Mouse (Mus musculus) limb, embryonic 12.5 days (tissue): ENCODE measurements around the gene 2310022B05Rik. TPM values are rescaled to one million over a fixed set of nuclear protein-coding genes. Genes with fewer than 3 reads are reported as not detected.
A peak's percentile ranks its signal among the peaks of the same experiment; 100 is the strongest.

ENCODE experiments used
- ATAC-seq: fragments of 200-750 bp; cut with Nextera tagmentation; 2 replicates; pipeline ENCODE4 v1.8.0; 2017; ENCODE audit warnings: low read depth, moderate TSS enrichment; ENCODE audit not compliant: insufficient number of reproducible peaks, insufficient read depth, low FRiP score, low TSS enrichment
- H3K27ac ChIP-seq: fragments of 300-500 bp; sonication (generic); 2 replicates; pipeline ENCODE4 v1.5.1; 2016; ENCODE audit warnings: mild to moderate bottlenecking, moderate library complexity
- H3K27me3 ChIP-seq: fragments of 300-500 bp; sonication (generic); 2 replicates; pipeline ENCODE4 v1.6.1; 2016; ENCODE audit warnings: mild to moderate bottlenecking, moderate library complexity
- H3K36me3 ChIP-seq: fragments of 300-500 bp; sonication (generic); 2 replicates; pipeline ENCODE4 v1.6.1; 2016; ENCODE audit warnings: mild to moderate bottlenecking, moderate library complexity
- H3K4me1 ChIP-seq: fragments of 300-500 bp; sonication (generic); replicated peaks from 2 replicates; pipeline ENCODE4 v1.6.1; 2016
- H3K4me2 ChIP-seq: fragments of 300-500 bp; sonication (generic); 2 replicates; pipeline ENCODE4 v1.6.1; 2016; ENCODE audit warnings: mild to moderate bottlenecking, moderate library complexity
- H3K4me3 ChIP-seq: fragments of 300-500 bp; sonication (generic); replicated peaks from 2 replicates; pipeline ENCODE4 v1.5.1; 2016; ENCODE audit warnings: mild to moderate bottlenecking
- H3K9ac ChIP-seq: fragments of 300-500 bp; sonication (generic); replicated peaks from 2 replicates; pipeline ENCODE4 v1.6.1; 2016; ENCODE audit warnings: mild to moderate bottlenecking, moderate library complexity
- H3K9me3 ChIP-seq: fragments of 300-500 bp; sonication (generic); 2 replicates; pipeline ENCODE4 v1.6.1; 2016; ENCODE audit warnings: mild to moderate bottlenecking, moderate library complexity
- WGBS: fragments of 180-500 bp; shearing (Covaris S2); methylation state at CpG from one replicate; pipeline ENCODE4 v1.1.7; 2016; 5-methylcytosine and 5-hydroxymethylcytosine counted together
- polyA plus RNA-seq: library from polyadenylated mRNA; unstranded; fragments of >200 nt; fragmentation: Nextera tagmentation; extraction: Ambion mirVana; gene quantifications from 2 replicates; pipeline ENCODE4 v1.2.1, GENCODE M21; 2016

2310022B05Rik gene
- polyA plus RNA-seq, 1 experiment from 2014 or later = 29.1 TPM

DNA sequence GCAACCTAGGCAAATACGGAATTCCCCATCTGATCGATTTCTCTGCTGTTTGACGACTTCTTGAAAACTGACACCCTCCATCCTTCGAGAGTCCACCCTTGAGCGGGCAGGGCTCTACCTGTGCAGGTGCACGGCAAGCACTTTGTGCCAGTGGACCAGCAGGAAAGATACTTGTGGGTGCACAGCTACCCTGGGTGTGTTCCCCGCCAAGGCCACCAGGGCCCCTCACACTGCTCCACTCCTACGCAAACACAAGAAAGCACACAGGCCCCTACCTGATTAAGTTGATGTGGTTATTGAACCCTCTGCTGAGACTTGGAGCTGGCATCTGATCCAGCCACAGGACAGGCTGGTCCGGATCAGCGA lies 18.6 kb upstream of the 2310022B05Rik start:
- Histone ChIP-seq H3K4me1 (no peaks in the 10 kb centered on the region), H3K4me2 (no peak overlapping the region), H3K9ac (no peak overlapping the region), H3K36me3 (peaks cover 91% of the 10 kb centered on the region), H3K4me3 (no peak overlapping the region), H3K9me3 (no peaks in the 10 kb centered on the region), H3K27me3 (no peaks in the 10 kb centered on the region), H3K27ac (no peak overlapping the region)
- ATAC-seq = no peak
- WGBS = 85% methylated on average over 10 of the region's 10 CpGs

DNA sequence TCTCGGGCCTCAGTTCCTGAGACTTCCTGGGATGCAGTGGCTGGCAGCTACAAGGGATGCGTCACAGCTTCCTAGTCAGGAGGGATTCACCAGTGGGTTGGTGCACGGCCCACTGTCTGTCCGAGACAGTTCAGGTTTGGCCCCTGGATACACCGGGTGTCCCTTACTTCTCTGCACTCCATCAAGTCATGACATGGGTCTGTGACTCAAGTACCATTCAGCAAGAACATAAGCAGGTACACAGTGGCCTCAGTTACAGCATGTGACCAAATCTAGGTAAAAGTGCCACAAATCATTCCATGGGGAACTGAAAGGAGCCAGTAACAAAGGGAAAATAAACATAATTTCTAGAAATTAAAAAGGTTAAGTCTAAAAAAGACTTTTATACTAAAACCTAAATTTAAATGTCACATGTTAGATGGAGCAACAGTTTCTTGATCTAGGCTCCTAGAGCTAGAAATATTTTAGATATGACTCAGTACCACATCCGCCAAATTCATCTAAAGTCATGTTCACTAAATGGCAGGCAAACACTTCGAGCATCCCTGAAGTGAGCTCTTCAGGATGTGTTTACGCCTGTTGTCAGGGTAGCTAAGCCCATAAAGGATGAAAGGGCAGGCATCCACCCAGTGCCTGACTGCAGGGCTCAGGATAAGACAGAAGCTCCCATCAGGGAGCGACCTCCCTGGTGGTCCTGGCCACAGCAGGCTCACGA lies 18.1 kb upstream of the 2310022B05Rik start:
- Histone ChIP-seq H3K9ac (no peak overlapping the region), H3K27ac (no peak overlapping the region), H3K27me3 (no peaks in the 10 kb centered on the region), H3K4me3 (no peak overlapping the region), H3K4me2 (no peak overlapping the region), H3K36me3 (peaks cover 91% of the 10 kb centered on the region), H3K4me1 (no peaks in the 10 kb centered on the region), H3K9me3 (no peaks in the 10 kb centered on the region)
- 83% methylated on average over 10 of the region's 10 CpGs for WGBS
- no peak for ATAC-seq

DNA sequence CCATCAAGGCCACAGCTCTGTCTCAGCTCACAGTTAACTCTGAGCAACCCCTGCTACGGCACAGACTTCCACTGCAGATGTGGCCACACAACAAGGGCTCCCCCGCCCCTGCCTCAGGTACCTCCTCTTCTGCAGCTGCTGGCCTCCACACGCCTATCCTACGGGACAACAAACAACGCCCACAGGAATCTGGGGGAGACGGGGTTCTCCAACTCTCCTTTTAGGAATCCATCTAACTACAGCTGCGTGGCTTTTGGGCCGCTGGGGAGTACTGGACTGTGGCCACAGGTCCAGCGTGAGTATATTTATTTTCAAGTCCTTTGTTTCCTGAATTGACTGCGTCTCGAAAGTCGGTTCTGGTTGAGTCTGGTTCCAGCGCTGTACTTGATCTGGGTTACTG lies 15.1 kb upstream of the 2310022B05Rik start:
- no peak for ATAC-seq
- WGBS = 94% methylated on average over 13 of the region's 13 CpGs
- H3K4me1 ChIP-seq = no peaks in the 10 kb centered on the region
- no peak overlapping the region for H3K9ac ChIP-seq
- H3K36me3 ChIP-seq = peaks cover 88% of the 10 kb centered on the region
- H3K27ac ChIP-seq = no peak overlapping the region
- H3K27me3 ChIP-seq = no peaks in the 10 kb centered on the region
- no peaks in the 10 kb centered on the region for H3K9me3 ChIP-seq
- no peak overlapping the region for H3K4me2 ChIP-seq
- H3K4me3 ChIP-seq = no peak overlapping the region

DNA sequence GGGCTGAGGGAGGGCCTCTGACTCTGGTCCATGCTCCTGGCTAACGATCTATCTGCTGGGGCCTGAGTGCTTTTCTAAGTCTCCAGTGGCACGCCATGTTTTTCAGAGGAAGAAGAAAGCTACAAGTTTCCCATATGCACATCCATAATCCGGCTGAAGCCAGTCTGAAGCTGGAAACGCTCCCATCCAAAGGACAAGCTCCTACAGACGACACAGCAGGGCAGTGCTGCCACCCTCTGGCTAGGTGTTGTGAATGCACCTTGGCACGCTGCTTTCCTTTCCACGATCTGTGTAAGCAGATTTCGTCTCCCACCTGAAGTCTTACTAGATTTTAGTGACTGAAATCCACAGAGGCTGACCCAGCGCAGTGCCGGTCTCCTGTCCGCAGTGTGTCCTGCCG lies 14.3 kb upstream of the 2310022B05Rik start:
- Histone ChIP-seq H3K36me3 (peaks cover 88% of the 10 kb centered on the region), H3K9ac (0 out of 2 replicates have a peak overlapping the region, but pooled peaks have one; percentile 13), H3K4me1 (no peaks in the 10 kb centered on the region), H3K9me3 (no peaks in the 10 kb centered on the region), H3K27me3 (no peaks in the 10 kb centered on the region), H3K4me3 (no peak overlapping the region), H3K27ac (peak overlapping the region; percentile 74; the same call in 1 of the 2 replicates), H3K4me2 (no peak overlapping the region)
- 47% methylated on average over 12 of the region's 12 CpGs for WGBS
- no peak for ATAC-seq

DNA sequence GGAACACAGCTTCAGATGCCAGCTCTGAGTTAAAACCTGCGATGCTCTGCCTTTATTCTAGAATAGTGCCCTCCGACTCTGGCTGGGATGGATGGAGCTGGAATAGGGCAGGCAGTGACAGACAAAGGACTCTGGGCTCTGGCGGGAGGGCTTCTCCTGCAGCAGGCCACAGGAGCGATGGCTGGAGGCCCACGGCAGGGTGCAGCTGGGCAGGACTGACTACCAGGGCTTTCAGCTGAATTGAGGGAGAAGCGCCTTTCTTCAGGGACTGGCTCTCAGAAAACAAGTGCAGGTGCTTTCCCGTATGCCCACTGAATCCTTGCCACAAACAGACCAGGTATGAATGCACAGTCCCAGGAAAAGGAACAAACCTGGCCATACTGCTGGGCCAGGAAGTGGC lies 13.9 kb upstream of the 2310022B05Rik start:
- 0 out of 2 replicates have a peak overlapping the region, but pooled peaks have one; percentile 13 for H3K9ac ChIP-seq
- H3K36me3 ChIP-seq = peaks cover 87% of the 10 kb centered on the region
- H3K27ac ChIP-seq = peak overlapping the region; percentile 74; the same call in 1 of the 2 replicates

DNA sequence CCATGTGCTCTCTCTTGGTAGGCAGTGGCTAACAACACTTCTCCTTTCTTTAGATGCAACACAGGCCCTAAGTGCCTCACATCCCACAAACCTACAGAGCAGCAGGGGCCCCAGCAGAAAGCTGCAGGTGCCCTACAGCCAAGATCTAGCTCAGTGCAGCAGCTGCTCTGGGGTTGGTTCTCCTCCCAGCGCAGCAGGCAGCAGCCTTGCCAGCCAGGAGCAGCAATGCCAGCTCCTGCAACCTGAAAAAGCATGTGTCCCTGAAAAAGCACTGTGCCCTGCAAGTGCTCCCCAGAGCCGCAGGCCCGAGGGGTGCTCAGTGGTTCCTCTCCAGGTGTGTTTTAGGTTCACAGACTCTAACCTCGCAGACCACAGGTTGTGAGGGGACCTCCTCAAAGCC lies 13.5 kb upstream of the 2310022B05Rik start:
- no peak overlapping the region for H3K4me3 ChIP-seq
- peak overlapping the region; percentile 74; the same call in 1 of the 2 replicates for H3K27ac ChIP-seq
- H3K36me3 ChIP-seq = peaks cover 87% of the 10 kb centered on the region
- no peaks in the 10 kb centered on the region for H3K27me3 ChIP-seq
- no peaks in the 10 kb centered on the region for H3K9me3 ChIP-seq
- H3K9ac ChIP-seq = 0 out of 2 replicates have a peak overlapping the region, but pooled peaks have one; percentile 13
- H3K4me1 ChIP-seq = no peaks in the 10 kb centered on the region
- WGBS = 96% methylated on average over 4 of the region's 4 CpGs
- no peak for ATAC-seq
- H3K4me2 ChIP-seq = no peak overlapping the region

More for the DNA sequence above, 13.9 kb upstream of the 2310022B05Rik start:
- no peak for ATAC-seq
- Histone ChIP-seq H3K4me1 (no peaks in the 10 kb centered on the region), H3K4me2 (no peak overlapping the region), H3K4me3 (no peak overlapping the region), H3K9me3 (no peaks in the 10 kb centered on the region), H3K27me3 (no peaks in the 10 kb centered on the region)
- WGBS = 90% methylated on average over 7 of the region's 7 CpGs

DNA sequence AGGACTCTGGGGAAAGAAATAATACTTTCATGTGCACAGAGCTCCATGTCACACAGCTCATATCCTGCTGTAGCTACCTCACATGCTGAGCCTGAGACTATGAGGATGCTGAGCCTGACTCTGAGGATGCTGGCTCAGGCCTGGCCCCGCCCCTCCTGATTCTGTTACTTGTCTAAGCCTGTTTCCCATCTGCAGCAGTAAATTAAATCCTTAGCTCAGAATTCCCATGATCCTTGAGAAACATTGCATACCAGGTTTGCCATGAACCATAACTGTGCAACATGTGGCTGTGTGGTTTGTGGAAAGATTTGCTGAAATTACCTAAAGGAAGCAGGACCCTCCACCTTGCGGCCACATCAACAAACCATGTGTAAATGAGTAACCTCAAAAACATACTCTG lies 9.2 kb upstream of the 2310022B05Rik start:
- Histone ChIP-seq H3K36me3 (peaks cover 62% of the 10 kb centered on the region), H3K4me3 (no peak overlapping the region), H3K27ac (no peak overlapping the region), H3K9ac (no peak overlapping the region), H3K9me3 (no peaks in the 10 kb centered on the region), H3K4me1 (no peaks in the 10 kb centered on the region), H3K27me3 (no peaks in the 10 kb centered on the region), H3K4me2 (no peak overlapping the region)
- no peak for ATAC-seq
- WGBS = 80% methylated on average over 2 of the region's 2 CpGs

DNA sequence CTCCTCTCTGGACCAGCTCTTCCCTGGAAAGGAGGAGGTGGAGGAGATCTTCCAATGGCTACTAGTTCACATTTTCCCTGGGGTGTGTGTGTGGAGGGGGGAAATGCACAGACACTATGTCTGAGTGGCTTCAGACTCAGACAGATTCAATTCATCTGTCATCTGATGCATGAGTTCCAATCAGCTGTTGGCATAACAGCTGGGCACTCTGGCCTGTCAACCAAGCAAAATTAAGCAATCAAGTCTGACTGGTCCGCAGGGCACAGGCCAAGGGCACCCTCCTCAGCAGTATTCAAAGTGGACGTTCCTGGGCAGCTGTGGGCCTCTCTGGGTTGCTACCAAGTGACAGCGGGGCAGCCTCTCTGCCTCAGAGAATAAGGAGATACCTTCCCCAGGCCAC lies 5.6 kb upstream of the 2310022B05Rik start:
- H3K36me3 ChIP-seq = peaks cover 31% of the 10 kb centered on the region
- no peak overlapping the region for H3K27ac ChIP-seq
- no peak for ATAC-seq
- no peaks in the 10 kb centered on the region for H3K9me3 ChIP-seq
- peaks cover 2% of the 10 kb centered on the region; the same call in 1 of the 2 replicates for H3K4me1 ChIP-seq
- 81% methylated on average over 3 of the region's 3 CpGs for WGBS
- no peaks in the 10 kb centered on the region for H3K27me3 ChIP-seq
- H3K4me3 ChIP-seq = no peak overlapping the region
- H3K9ac ChIP-seq = no peak overlapping the region
- H3K4me2 ChIP-seq = no peak overlapping the region

DNA sequence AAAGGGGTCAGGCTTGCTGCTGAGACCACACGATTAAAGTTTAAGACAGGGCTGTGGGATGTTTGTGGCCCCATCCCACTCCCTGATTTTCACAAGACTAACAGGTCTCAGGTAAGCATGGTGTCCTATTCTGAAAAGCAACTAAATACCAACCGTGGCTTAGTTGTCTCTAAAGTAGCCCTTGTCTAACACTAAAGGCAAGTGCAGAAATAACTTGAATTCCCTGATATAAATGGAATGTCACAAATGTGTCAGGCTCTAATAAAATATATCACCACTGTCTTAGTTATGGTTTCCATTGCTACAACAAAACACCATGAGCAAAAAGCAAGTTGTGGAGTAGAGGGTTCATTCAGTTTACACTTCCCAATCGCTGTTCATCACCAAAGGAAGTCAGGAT lies 1.2 kb upstream of the 2310022B05Rik start:
- H3K27ac ChIP-seq = no peak overlapping the region
- WGBS = 84% methylated on average over 3 of the region's 3 CpGs

DNA sequence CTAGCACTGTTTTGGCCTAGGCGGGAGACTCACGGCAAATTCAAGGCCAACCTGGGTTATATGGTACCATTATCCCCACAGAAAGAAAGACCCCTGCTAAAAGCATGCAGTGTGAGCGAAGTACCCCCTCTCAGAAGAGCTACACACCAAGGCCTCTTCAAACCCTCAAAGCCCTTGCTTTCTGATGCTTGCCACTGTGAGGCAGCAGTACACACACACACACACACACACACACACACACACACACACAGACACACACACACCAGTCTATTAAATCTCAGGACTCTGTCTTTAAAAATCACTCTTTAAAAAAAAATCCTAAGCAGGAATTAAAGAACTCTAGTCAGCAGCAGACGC lies 683 bp upstream of the 2310022B05Rik start:
- H3K4me3 ChIP-seq = peak overlapping the region; percentile 89
- peaks cover 6% of the 10 kb centered on the region; the same call in 1 of the 2 replicates for H3K36me3 ChIP-seq
- peak overlapping the region; percentile 84 for H3K4me2 ChIP-seq
- no peaks in the 10 kb centered on the region for H3K9me3 ChIP-seq
- peaks cover 37% of the 10 kb centered on the region for H3K4me1 ChIP-seq
- no peaks in the 10 kb centered on the region for H3K27me3 ChIP-seq
- WGBS = 53% methylated on average over 4 of the region's 4 CpGs
- no peak for ATAC-seq
- H3K9ac ChIP-seq = peak overlapping the region; percentile 93
- peak overlapping the region; percentile 87 for H3K27ac ChIP-seq

More for the DNA sequence above, 1.2 kb upstream of the 2310022B05Rik start:
- no peaks in the 10 kb centered on the region for H3K27me3 ChIP-seq
- H3K4me2 ChIP-seq = no peak overlapping the region
- no peak for ATAC-seq
- peaks cover 2% of the 10 kb centered on the region; the same call in 1 of the 2 replicates for H3K36me3 ChIP-seq
- peaks cover 33% of the 10 kb centered on the region for H3K4me1 ChIP-seq
- no peak overlapping the region for H3K9ac ChIP-seq
- H3K9me3 ChIP-seq = no peaks in the 10 kb centered on the region
- no peak overlapping the region for H3K4me3 ChIP-seq

DNA sequence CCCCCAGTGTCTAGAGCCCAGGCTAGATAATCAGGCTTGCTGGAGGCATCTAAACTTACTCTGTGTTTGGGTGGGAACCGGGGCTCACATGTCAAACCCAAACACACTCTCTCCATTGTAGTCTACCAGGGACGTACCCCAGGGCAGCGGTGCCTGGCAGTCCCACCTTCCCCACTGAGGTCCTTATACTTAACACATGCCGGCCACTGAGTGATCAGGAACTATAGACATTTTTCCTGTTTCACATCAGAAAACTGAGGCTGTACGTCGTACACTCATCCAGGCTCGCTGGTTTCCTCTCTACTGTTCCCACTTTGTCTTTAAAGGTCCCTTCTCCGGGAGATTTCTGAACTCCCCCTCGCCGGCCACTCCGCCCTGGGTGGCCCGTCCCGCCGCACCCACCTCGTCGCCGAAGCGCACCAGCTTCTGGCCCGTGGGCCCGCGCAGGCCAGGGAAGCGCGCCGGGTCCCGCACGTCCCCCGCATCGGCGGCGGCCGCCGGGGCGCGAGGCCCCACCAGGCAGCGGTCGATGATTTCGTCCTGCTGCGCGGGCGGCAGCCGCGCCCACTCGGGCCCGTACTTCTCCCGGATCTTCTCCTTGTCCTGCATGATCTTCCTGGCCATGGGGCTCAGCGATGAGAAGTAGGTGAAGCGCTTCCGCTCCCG lies 590 bp downstream of the 2310022B05Rik start:
- Histone ChIP-seq H3K4me2 (peak overlapping the region; percentile 84), H3K4me1 (peaks cover 42% of the 10 kb centered on the region), H3K27me3 (no peaks in the 10 kb centered on the region), H3K4me3 (peak overlapping the region; percentile 89), H3K9ac (peak overlapping the region; percentile 93), H3K36me3 (peaks cover 6% of the 10 kb centered on the region; the same call in 1 of the 2 replicates), H3K9me3 (no peaks in the 10 kb centered on the region), H3K27ac (peak overlapping the region; percentile 87)
- ATAC-seq = no peak
- under 1% methylated on average over 49 of the region's 49 CpGs for whole genome bisulfite sequencing
